Mouse (Mus musculus) myocyte (in vitro differentiated cells): ENCODE measurements at regions not wholly inside any gene's neighbourhood (a gene's known extent, or its start where the extent isn't known, plus 50 kb on each side); places are given as distances from the start of the nearest gene placed in this dataset.

Experiments
- MAX ChIP-seq: IDR thresholded peaks from one replicate; pipeline ENCODE4 v1.6.1; 2011; ENCODE audit warnings: low read depth, mild to moderate bottlenecking, control low read depth
- MYOG ChIP-seq, 3 experiments: IDR thresholded peaks; one replicate each; pipeline ENCODE4 v1.6.1; 2011; ENCODE audit warnings: control low read depth in 2 of 3, low read depth in 2 of 3, mild to moderate bottlenecking in 2 of 3; ENCODE audit not compliant: insufficient read length in 2 of 3, control insufficient read depth in 1 of 3, insufficient read depth in 1 of 3
- POLR2A ChIP-seq: IDR thresholded peaks from one replicate; pipeline ENCODE4 v1.6.1; 2011; ENCODE audit warnings: low read depth, mild to moderate bottlenecking, control low read depth, moderate library complexity; ENCODE audit not compliant: insufficient read length
- SRF ChIP-seq: IDR thresholded peaks from one replicate; pipeline ENCODE4 v1.6.1; 2011; ENCODE audit warnings: low read depth; ENCODE audit not compliant: control insufficient read depth, insufficient read length
- TCF12 ChIP-seq: IDR thresholded peaks from one replicate; pipeline ENCODE4 v1.6.1; 2011; ENCODE audit warnings: mild to moderate bottlenecking, control low read depth; ENCODE audit not compliant: poor library complexity, insufficient read depth, severe bottlenecking

DNA sequence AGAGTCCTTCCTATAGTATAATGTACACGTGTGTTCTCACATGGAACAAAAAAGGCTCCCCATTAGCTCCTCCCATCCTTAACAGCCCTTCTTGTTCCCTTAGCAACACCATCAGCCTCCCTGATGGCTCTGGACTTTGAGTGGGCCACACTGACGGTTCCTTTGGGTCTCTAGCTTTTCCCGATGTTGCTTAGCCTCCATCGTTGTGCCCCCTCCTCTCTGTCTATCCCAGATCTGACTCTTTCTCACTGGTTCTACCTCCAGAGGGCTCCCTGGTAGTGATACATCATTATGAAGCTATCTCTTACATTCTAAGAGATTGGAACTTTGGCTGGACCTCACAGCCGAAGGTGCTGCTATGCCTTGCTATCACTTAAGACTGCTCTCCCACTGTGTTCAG lies 181.5 kb downstream of the Diras2 start:
- no peak for TF ChIP-seq MAX
- no peak for TF ChIP-seq POLR2A
- no peak for TF ChIP-seq TCF12
- no peak for TF ChIP-seq MYOG (IDR thresholded peaks at IDR 0.05; ENCODE audit: control insufficient read depth in 1 of 3, insufficient read depth in 1 of 3, insufficient read length in 2 of 3, low read depth in 2 of 3)
- TF ChIP-seq SRF = no peak
